Mouse (Mus musculus) gastrocnemius, adult 2 months (tissue): ENCODE results near the gene Map3k9. TPM values are rescaled to one million over a fixed set of nuclear protein-coding genes. Genes with fewer than 3 reads are reported as not detected.

Source experiments
- DNase-seq: peaks from one replicate; pipeline ENCODE4 v3.0.0; 2022
- H3K27ac ChIP-seq: fragments of 200-600 bp; 2 replicates; pipeline ENCODE4 v1.8.1; 2022; ENCODE audit warnings: mild to moderate bottlenecking
- H3K4me3 ChIP-seq: fragments of 200-600 bp; 2 replicates; pipeline ENCODE4 v1.8.1; 2022; ENCODE audit warnings: mild to moderate bottlenecking, moderate library complexity
- CTCF ChIP-seq: fragments of 200-600 bp; IDR thresholded peaks from 2 replicates; pipeline ENCODE4 v1.8.1; 2022; ENCODE audit warnings: antibody characterized with exemption, mild to moderate bottlenecking, moderate library complexity
- intact Hi-C: fragments of 180-260 bp; cut with DNase I; formaldehyde crosslinking; loops from one replicate; pipeline ENCODE4 v1.15.1; 2025
- total RNA-seq, 2 experiments: library from RNA; stranded (reverse); gene quantifications; 2 replicates each; pipeline ENCODE4 v1.2.3; 2021

Gene Map3k9
- total RNA-seq, 2 experiments from 2014 or later: 0.08 to 0.10 TPM

GRCm38 (mm10) chr12:81686406-81687117, 94.4 kb downstream of the Map3k9 start:
- Histone ChIP-seq H3K27ac (no peak overlapping the region), H3K4me3 (no peak overlapping the region)
- intact Hi-C loops: no loop called here
- DNase-seq: no peak
- TF ChIP-seq CTCF: no peak

GRCm38 (mm10) chr12:81685981-81686380, 95.0 kb downstream of the Map3k9 start:
- H3K4me3 ChIP-seq: no peak overlapping the region
- no peak for TF ChIP-seq CTCF
- intact Hi-C loops: no loop called here
- H3K27ac ChIP-seq: no peak overlapping the region
- no peak for DNase-seq

- intact Hi-C loops: no loop called here
- Histone ChIP-seq H3K4me3 (no peak overlapping the region), H3K27ac (no peak overlapping the region)
- DNase-seq: no peak
- TF ChIP-seq CTCF: no peak
These were observed 96.9 kb downstream of the Map3k9 start for GRCm38 (mm10) chr12:81684096-81684495.

- Histone ChIP-seq H3K27ac (no peak overlapping the region), H3K4me3 (no peak overlapping the region)
- TF ChIP-seq CTCF: no peak
- no peak for DNase-seq
- intact Hi-C loops: no loop called here
These were observed 97.6 kb downstream of the Map3k9 start for GRCm38 (mm10) chr12:81683395-81683794.

- TF ChIP-seq CTCF: no peak
- intact Hi-C loops: no loop called here
- no peak overlapping the region for H3K4me3 ChIP-seq
- no peak for DNase-seq
- H3K27ac ChIP-seq: no peak overlapping the region
These were observed 101.0 kb downstream of the Map3k9 start for GRCm38 (mm10) chr12:81679807-81680529.

- no peak overlapping the region for H3K4me3 ChIP-seq
- no peak overlapping the region for H3K27ac ChIP-seq
- no peak for TF ChIP-seq CTCF
- intact Hi-C loops: no loop called here
- no peak for DNase-seq
These were observed 105.4 kb downstream of the Map3k9 start for GRCm38 (mm10) chr12:81675557-81675956.

Other genes starting within 250 kb of the Map3k9 start
- 10 to 100 TPM; 38.2 to 45.9 TPM for gene Gm20498, start 248.3 kb downstream of the Map3k9 start, total RNA-seq
- 10 to 100 TPM; 36.2 to 43.6 TPM for gene Synj2bp, start 248.3 kb downstream of the Map3k9 start, total RNA-seq
- gene Adam21, start 212.7 kb downstream of the Map3k9 start, total RNA-seq: not detected
- gene Med6, start 186.2 kb downstream of the Map3k9 start, total RNA-seq: 10 to 100 TPM; 11.9 to 13.2 TPM
- 1 to 10 TPM; 5.1 to 9.5 TPM for gene Ttc9, start 149.9 kb downstream of the Map3k9 start, total RNA-seq
- gene Pcnx, start 78.8 kb upstream of the Map3k9 start, total RNA-seq: 10 to 100 TPM; 50.3 to 51.3 TPM